Comparison of ENCODE assay signal across 7 mouse cellular contexts in the genomic region with DNA sequence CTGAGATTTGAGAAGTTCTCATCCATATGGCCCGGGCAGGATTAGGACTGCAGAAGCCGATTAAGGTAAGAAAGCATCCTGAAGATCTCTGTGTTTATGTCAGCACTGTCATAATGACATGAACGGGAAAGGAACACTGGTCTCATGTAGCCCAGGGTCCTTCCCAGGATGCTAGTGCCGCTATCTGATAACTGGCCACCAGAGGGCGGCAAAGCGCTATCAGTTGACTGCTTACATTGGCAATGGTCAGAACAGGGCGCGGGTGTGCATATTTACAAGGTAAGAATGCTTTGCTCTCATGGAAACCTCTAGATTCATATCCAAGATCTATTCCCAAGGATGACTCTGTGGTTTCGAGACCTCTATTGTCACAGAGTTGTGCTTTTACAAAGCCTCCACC. TPM values are rescaled to one million over a fixed set of nuclear protein-coding genes. Genes with fewer than 3 reads are reported as not detected.
DNase-seq lines count a peak whose midpoint lies in the region; ATAC-seq and TF ChIP-seq lines count a peak whose summit lies in the region.

No protein-coding gene starts in this region.

- H3K9ac ChIP-seq in intestine, postnatal 0 days (ENCODE audit: low read depth, low read length) = no peak overlapping the region
- no peak overlapping the region for H3K9ac ChIP-seq in midbrain, embryonic 14.5 days (replicated peaks; ENCODE audit: low read length)

- H3K4me2 ChIP-seq in intestine, postnatal 0 days (replicated peaks; ENCODE audit: low read depth) = no peak overlapping the region
- H3K4me2 ChIP-seq in midbrain, embryonic 14.5 days (ENCODE audit: low read length) = no peak overlapping the region

- H3K36me3 ChIP-seq in intestine, postnatal 0 days (ENCODE audit: control insufficient read depth, insufficient read depth) = no peaks in the 10 kb centered on the region
- H3K36me3 ChIP-seq in midbrain, embryonic 14.5 days (ENCODE audit: control insufficient read depth, insufficient read depth, low read length) = no peaks in the 10 kb centered on the region
- no peaks in the 10 kb centered on the region for H3K36me3 ChIP-seq in spleen, adult 2 months (ENCODE audit: control insufficient read depth, insufficient read depth, low read length)

- no peak overlapping the region for H3K27ac ChIP-seq in intestine, postnatal 0 days (ENCODE audit: low read depth, low read length)
- H3K27ac ChIP-seq in midbrain, embryonic 14.5 days (replicated peaks; ENCODE audit: low read depth, low read length) = no peak overlapping the region
- no peak overlapping the region for H3K27ac ChIP-seq in spleen, adult 2 months (ENCODE audit: insufficient read depth, low read length)

- TF ChIP-seq POLR2A in spleen, adult 2 months (IDR thresholded peaks at IDR 0.05; ENCODE audit: low read depth, low read length) = no peak

- no peak overlapping the region for H3K4me3 ChIP-seq in intestine, postnatal 0 days (ENCODE audit: low read depth, low read length)
- H3K4me3 ChIP-seq in midbrain, embryonic 14.5 days (replicated peaks; ENCODE audit: low read depth, low read length) = no peak overlapping the region
- H3K4me3 ChIP-seq in spleen, adult 2 months (ENCODE audit: extremely low read depth, insufficient read depth, insufficient read length) = no peak overlapping the region

- peak; percentile 96 for TF ChIP-seq CTCF in intestine, postnatal 0 days (IDR thresholded peaks at IDR 0.05; ENCODE audit: low read depth)
- peak; percentile 57; the same call in 1 of the 2 replicates for TF ChIP-seq CTCF in spleen, adult 2 months (IDR thresholded peaks at IDR 0.05; ENCODE audit: extremely low read depth, insufficient read depth, insufficient read length, insufficient replicate concordance)

- DNase-seq in adrenal gland, adult 18-20 months (ENCODE audit: low spot score in 2 of 2) = peak; percentile 79 to 86
- DNase-seq in cerebellum, postnatal 36 days = peak; percentile 80 to 84
- peak; percentile 54 to 60 for DNase-seq in gastrocnemius, adult 8-10 months (ENCODE audit: low spot score in 2 of 2)
- peak; percentile 87 for DNase-seq in left cerebral cortex, postnatal 25 days (ENCODE audit: low spot score in 2 of 2)
- peak; percentile 95 for DNase-seq in midbrain, embryonic 14.5 days
- peak in 1 of 2 experiments; percentile 50 for DNase-seq in spleen, adult 2 months (ENCODE audit: low read depth in 1 of 2, low spot score in 2 of 2)

- 6% methylated on average over 9 of the region's 9 CpGs for WGBS in intestine, postnatal 0 days
- 8% methylated on average over 9 of the region's 9 CpGs for WGBS in midbrain, embryonic 14.5 days
- 9% methylated on average over 9 of the region's 9 CpGs for WGBS in spleen, adult 2 months

- H3K4me1 ChIP-seq in intestine, postnatal 0 days (replicated peaks; ENCODE audit: control insufficient read depth, insufficient read depth, low read length) = no peaks in the 10 kb centered on the region
- H3K4me1 ChIP-seq in midbrain, embryonic 14.5 days (ENCODE audit: control insufficient read depth, insufficient read depth, low read length) = no peaks in the 10 kb centered on the region
- H3K4me1 ChIP-seq in spleen, adult 2 months (ENCODE audit: control insufficient read depth, insufficient read depth, insufficient read length) = no peaks in the 10 kb centered on the region

- H3K9me3 ChIP-seq in intestine, postnatal 0 days (ENCODE audit: control insufficient read depth) = no peaks in the 10 kb centered on the region
- H3K9me3 ChIP-seq in midbrain, embryonic 14.5 days (ENCODE audit: control insufficient read depth, low read length) = no peaks in the 10 kb centered on the region

- H3K27me3 ChIP-seq in intestine, postnatal 0 days (replicated peaks; ENCODE audit: control insufficient read depth, insufficient read depth, low read length) = no peaks in the 10 kb centered on the region
- H3K27me3 ChIP-seq in midbrain, embryonic 14.5 days (ENCODE audit: control insufficient read depth, insufficient read depth, low read length) = no peaks in the 10 kb centered on the region
- no peaks in the 10 kb centered on the region for H3K27me3 ChIP-seq in spleen, adult 2 months (ENCODE audit: control insufficient read depth, insufficient read depth, low read length)

- ATAC-seq in intestine, postnatal 0 days = no peak
- ATAC-seq in midbrain, embryonic 14.5 days (ENCODE audit: low FRiP score, low TSS enrichment) = peak; percentile 50; the same call in 1 of the 2 replicates

- intact Hi-C loops in left cerebral cortex, postnatal 25 days (cut with DNase I) = loop anchor here (1.0 to 10.0 kb wide), 6 partner anchors 36 to 483 kb away; a partner anchor contains a TSS

RNA-seq across cellular contexts. Expression of a gene that starts 36.6 kb away (rescaled TPM):
- not detected for total RNA-seq in adrenal gland, adult 18-20 months (2021)
- not detected for total RNA-seq in gastrocnemius, adult 8-10 months (2022)
- not detected in 2 replicates for polyA plus RNA-seq in intestine, postnatal 0 days (2015; fragmentation: Nextera tagmentation; extraction: Ambion mirVana)
- under 1 TPM; 0.43 to 0.53 TPM for total RNA-seq in left cerebral cortex, postnatal 25 days (2021)
- not detected in 2 replicates for polyA plus RNA-seq in midbrain, embryonic 14.5 days (2014; fragmentation: Nextera tagmentation; extraction: Ambion mirVana)
- not detected in 2 replicates for polyA plus RNA-seq in spleen, adult 2 months (2012; rRNA removed)

RNA-seq across cellular contexts. Expression of a gene that starts 51.6 kb away (rescaled TPM):
- 10 to 100 TPM in 1 of 2 experiments, 1 to 10 TPM in 1; 6.6 to 13.7 TPM for total RNA-seq in adrenal gland, adult 18-20 months (2021)
- total RNA-seq in gastrocnemius, adult 8-10 months (2022) = under 1 TPM; 0.29 to 0.54 (median 0.30) TPM
- polyA plus RNA-seq in intestine, postnatal 0 days (2015; fragmentation: Nextera tagmentation; extraction: Ambion mirVana) = not detected in 2 replicates
- under 1 TPM; 0.07 to 0.11 TPM for total RNA-seq in left cerebral cortex, postnatal 25 days (2021)
- polyA plus RNA-seq in midbrain, embryonic 14.5 days (2014; fragmentation: Nextera tagmentation; extraction: Ambion mirVana) = 2.4 and 3.8 TPM in 2 replicates
- 0.01 TPM in 1 of 2 replicates, not detected in the other for polyA plus RNA-seq in spleen, adult 2 months (2012; rRNA removed)

Comparison
In these comparisons a context has a peak if more than half of its experiments do, and no peak if none do; other contexts are left out.
1. RNA of a gene that starts 51.6 kb away (total RNA-seq): 6.6 to 13.7 TPM in adrenal gland, adult 18-20 months; 0.29 to 0.54 TPM in gastrocnemius, adult 8-10 months and 0.07 to 0.11 TPM in left cerebral cortex, postnatal 25 days; every median in the first group is over 4 times any median in the second.